Mouse (Mus musculus) stomach, embryonic 16.5 days (tissue): ENCODE data around the gene Slc25a12. TPM values are rescaled to one million over a fixed set of nuclear protein-coding genes. Genes with fewer than 3 reads are reported as not detected.

Experiments used
- ATAC-seq: fragments of 200-750 bp; cut with Nextera tagmentation; 2 replicates; pipeline ENCODE4 v1.8.0; 2017; ENCODE audit warnings: moderate number of reproducible peaks, moderate TSS enrichment; ENCODE audit not compliant: insufficient read depth, low FRiP score
- H3K27ac ChIP-seq: fragments of 300-500 bp; sonication (generic); 2 replicates; pipeline ENCODE4 v1.5.1; 2014; ENCODE audit warnings: low read length
- H3K27me3 ChIP-seq: fragments of 300-500 bp; sonication (generic); 2 replicates; pipeline ENCODE4 v1.6.1; 2014; ENCODE audit warnings: low read length, control low read depth, mixed read lengths; ENCODE audit not compliant: control insufficient read depth, insufficient read depth
- H3K36me3 ChIP-seq: fragments of 300-500 bp; sonication (generic); 2 replicates; pipeline ENCODE4 v1.6.1; 2014; ENCODE audit warnings: low read length; ENCODE audit not compliant: control insufficient read depth, insufficient read depth
- H3K4me1 ChIP-seq: fragments of 300-500 bp; sonication (generic); 2 replicates; pipeline ENCODE4 v1.6.1; 2014; ENCODE audit warnings: low read length, control low read depth, mixed read lengths; ENCODE audit not compliant: control insufficient read depth, insufficient read depth
- H3K4me2 ChIP-seq: fragments of 300-500 bp; sonication (generic); 2 replicates; pipeline ENCODE4 v1.6.1; 2014; ENCODE audit warnings: low read depth, low read length, mixed read lengths
- H3K4me3 ChIP-seq: fragments of 300-500 bp; sonication (generic); replicated peaks from 2 replicates; pipeline ENCODE4 v1.5.1; 2014; ENCODE audit warnings: mild to moderate bottlenecking, low read length
- H3K9ac ChIP-seq: fragments of 300-500 bp; sonication (generic); 2 replicates; pipeline ENCODE4 v1.6.1; 2014; ENCODE audit warnings: low read length
- H3K9me3 ChIP-seq: fragments of 300-500 bp; sonication (generic); replicated peaks from 2 replicates; pipeline ENCODE4 v1.6.1; 2016; ENCODE audit warnings: low read length, control low read depth; ENCODE audit not compliant: control insufficient read depth
- WGBS: fragments of 180-500 bp; shearing (Covaris S2); extraction: QIAGEN DNeasy Blood & Tissue Kit; methylation state at CpG from one replicate; pipeline ENCODE4 v1.1.7; 2014; 5-methylcytosine and 5-hydroxymethylcytosine counted together
- polyA plus RNA-seq: library from polyadenylated mRNA; unstranded; fragments of >200 nt; fragmentation: Nextera tagmentation; extraction: Ambion mirVana; gene quantifications from 2 replicates; pipeline ENCODE4 v1.2.1, GENCODE M21; 2015

Slc25a12 gene
- polyA plus RNA-seq, 1 experiment from 2014 or later: 43.6 TPM

GRCm38 (mm10) chr2:71340126-71340525 lies 27.4 kb downstream of the Slc25a12 start:
- no peak overlapping the region for H3K27ac ChIP-seq
- no peak overlapping the region for H3K4me2 ChIP-seq
- WGBS: 74% methylated on average over 5 of the region's 5 CpGs
- H3K4me1 ChIP-seq: no peaks in the 10 kb centered on the region
- no peak for ATAC-seq
- peaks cover 4% of the 10 kb centered on the region for H3K36me3 ChIP-seq
- H3K27me3 ChIP-seq: no peaks in the 10 kb centered on the region
- 0 out of 2 replicates have a peak, but pooled peaks cover 6% of the 10 kb centered on the region for H3K9me3 ChIP-seq
- H3K9ac ChIP-seq: no peak overlapping the region
- H3K4me3 ChIP-seq: no peak overlapping the region

- no peak overlapping the region for H3K27ac ChIP-seq
- H3K4me1 ChIP-seq: no peaks in the 10 kb centered on the region
- H3K36me3 ChIP-seq: no peaks in the 10 kb centered on the region
- no peak overlapping the region for H3K4me3 ChIP-seq
- ATAC-seq: no peak
- H3K9me3 ChIP-seq: no peaks in the 10 kb centered on the region
- H3K9ac ChIP-seq: no peak overlapping the region
- no peaks in the 10 kb centered on the region for H3K27me3 ChIP-seq
- H3K4me2 ChIP-seq: no peak overlapping the region
- WGBS: 81% methylated on average over 12 of the region's 12 CpGs
Measured at GRCm38 (mm10) chr2:71338145-71338796, 29.3 kb downstream of the Slc25a12 start.

- Histone ChIP-seq H3K9ac (no peak overlapping the region), H3K27ac (no peak overlapping the region), H3K4me2 (no peak overlapping the region), H3K4me3 (no peak overlapping the region), H3K36me3 (no peaks in the 10 kb centered on the region), H3K9me3 (no peaks in the 10 kb centered on the region), H3K27me3 (no peaks in the 10 kb centered on the region), H3K4me1 (no peaks in the 10 kb centered on the region)
- ATAC-seq: no peak
- WGBS: 87% methylated on average over 6 of the region's 6 CpGs
Measured at GRCm38 (mm10) chr2:71336631-71337030, 30.9 kb downstream of the Slc25a12 start.

- H3K4me1 ChIP-seq: no peaks in the 10 kb centered on the region
- no peaks in the 10 kb centered on the region for H3K27me3 ChIP-seq
- H3K36me3 ChIP-seq: no peaks in the 10 kb centered on the region
- no peak overlapping the region for H3K4me2 ChIP-seq
- 76% methylated on average over 5 of the region's 6 CpGs for WGBS
- H3K9me3 ChIP-seq: no peaks in the 10 kb centered on the region
- no peak overlapping the region for H3K27ac ChIP-seq
- H3K4me3 ChIP-seq: no peak overlapping the region
- no peak for ATAC-seq
- H3K9ac ChIP-seq: no peak overlapping the region
Measured at GRCm38 (mm10) chr2:71336209-71336608, 31.3 kb downstream of the Slc25a12 start.

GRCm38 (mm10) chr2:71333986-71334822 lies 33.3 kb downstream of the Slc25a12 start:
- WGBS: 89% methylated on average over 22 of the region's 22 CpGs
- H3K4me2 ChIP-seq: no peak overlapping the region
- H3K4me3 ChIP-seq: no peak overlapping the region
- H3K9me3 ChIP-seq: no peaks in the 10 kb centered on the region
- no peaks in the 10 kb centered on the region for H3K4me1 ChIP-seq
- H3K27me3 ChIP-seq: no peaks in the 10 kb centered on the region
- no peak for ATAC-seq
- no peak overlapping the region for H3K27ac ChIP-seq
- H3K36me3 ChIP-seq: no peaks in the 10 kb centered on the region
- H3K9ac ChIP-seq: no peak overlapping the region

- Histone ChIP-seq H3K27me3 (no peaks in the 10 kb centered on the region), H3K9ac (no peak overlapping the region), H3K4me1 (no peaks in the 10 kb centered on the region), H3K9me3 (no peaks in the 10 kb centered on the region), H3K4me3 (no peak overlapping the region), H3K27ac (no peak overlapping the region), H3K4me2 (no peak overlapping the region), H3K36me3 (no peaks in the 10 kb centered on the region)
- no peak for ATAC-seq
- 83% methylated on average over 3 of the region's 3 CpGs for WGBS
Measured at GRCm38 (mm10) chr2:71329761-71330160, 37.8 kb downstream of the Slc25a12 start.

- Histone ChIP-seq H3K9me3 (no peaks in the 10 kb centered on the region), H3K9ac (no peak overlapping the region), H3K4me3 (no peak overlapping the region), H3K27ac (no peak overlapping the region), H3K4me2 (no peak overlapping the region), H3K36me3 (no peaks in the 10 kb centered on the region), H3K27me3 (no peaks in the 10 kb centered on the region), H3K4me1 (no peaks in the 10 kb centered on the region)
- WGBS: 58% methylated on average over 15 of the region's 15 CpGs
- no peak for ATAC-seq
Measured at GRCm38 (mm10) chr2:71328391-71329160, 39.0 kb downstream of the Slc25a12 start.

GRCm38 (mm10) chr2:71327715-71328114 lies 39.8 kb downstream of the Slc25a12 start:
- ATAC-seq: no peak

More at GRCm38 (mm10) chr2:71327715-71328114, 39.8 kb downstream of the Slc25a12 start:
- Histone ChIP-seq H3K27ac (no peak overlapping the region), H3K27me3 (no peaks in the 10 kb centered on the region), H3K4me2 (no peak overlapping the region), H3K4me3 (no peak overlapping the region), H3K9ac (no peak overlapping the region), H3K4me1 (no peaks in the 10 kb centered on the region), H3K9me3 (no peaks in the 10 kb centered on the region), H3K36me3 (no peaks in the 10 kb centered on the region)
- WGBS: 84% methylated on average over 2 of the region's 2 CpGs
